ENCODE assay signal across 22 mouse cellular contexts in the genomic region with DNA sequence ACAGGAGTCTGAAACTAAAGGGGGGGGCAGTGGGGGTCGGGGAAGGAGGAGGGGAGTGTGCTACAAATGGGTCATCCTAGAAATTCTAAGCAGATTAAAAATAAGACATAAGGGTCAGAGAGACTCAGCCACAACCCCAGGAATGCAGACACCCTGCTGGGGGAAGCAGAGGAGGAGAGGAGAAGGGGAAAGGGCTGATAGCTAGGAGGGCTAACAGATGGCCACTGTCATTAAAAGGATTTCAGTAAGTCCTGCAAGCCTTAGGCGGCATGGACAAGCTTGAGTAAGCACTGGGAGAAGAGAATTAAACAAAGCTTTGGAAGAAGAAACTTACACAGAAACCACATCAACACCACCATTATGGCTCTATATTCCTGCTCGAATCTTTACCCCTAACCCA.
DNase-seq lines count a peak whose midpoint lies in the region; ATAC-seq and TF ChIP-seq lines count a peak whose summit lies in the region.
"Had no signal": no experiment of that assay in that cellular context is flagged by ENCODE, and none has a peak within 500 bp of the region (broad histone marks: within the 10 kb centered on the region; RNA-seq: fewer than 3 reads in every experiment).

No protein-coding gene starts in this region.

- WGBS in heart, adult 2 months, result 75% methylated on average over 3 of the region's 3 CpGs
- WGBS in midbrain, embryonic 10.5 days, result 28% methylated on average over 3 of the region's 3 CpGs
- 29% methylated on average over 3 of the region's 3 CpGs for WGBS in midbrain, embryonic 15.5 days
- 43% methylated on average over 3 of the region's 3 CpGs for WGBS in liver, embryonic 12.5 days (ENCODE audit: insufficient replicate concordance)

- peak; percentile 81 for DNase-seq in heart, adult 11 months
- no peak for DNase-seq in heart, adult 2 months
- no peak for DNase-seq in midbrain, embryonic 10.5 days (ENCODE audit: low spot score)
- peak; percentile 50 for DNase-seq in retina, adult 2 months (ENCODE audit: low read depth, low spot score)
- DNase-seq in retina, postnatal 7 days (ENCODE audit: low read depth, low spot score), result peak; percentile 58
- DNase-seq in left cerebral cortex, postnatal 36 days (ENCODE audit: low spot score in 2 of 2), result no peak
- DNase-seq: adrenal gland, adult 2 months; adrenal gland, postnatal 14 days; B cell, adult 2 months; cerebellum, adult 11 months; cerebellum, adult 9-11 months; cerebellum, postnatal 36 days; embryo, embryonic 11 days; forebrain, postnatal 0 days; gastrocnemius, postnatal 25 days had no signal

- no peaks in the 10 kb centered on the region for H3K36me3 ChIP-seq in heart, adult 2 months (ENCODE audit: control insufficient read depth, insufficient read depth, low read length)
- H3K36me3 ChIP-seq in midbrain, embryonic 10.5 days, result peaks cover 23% of the 10 kb centered on the region
- H3K36me3 ChIP-seq in midbrain, embryonic 15.5 days (replicated peaks), result no peaks in the 10 kb centered on the region
- H3K36me3 ChIP-seq in liver, embryonic 12.5 days, result no peaks in the 10 kb centered on the region
- H3K36me3 ChIP-seq: G1E; hindbrain, embryonic 12.5 days; hindbrain, embryonic 15.5 days had no signal

- TF ChIP-seq CTCF in heart, adult 2 months (IDR thresholded peaks at IDR 0.05), result no peak

- H3K9me3 ChIP-seq in midbrain, embryonic 10.5 days (replicated peaks), result no peaks in the 10 kb centered on the region
- H3K9me3 ChIP-seq in midbrain, embryonic 15.5 days, result no peaks in the 10 kb centered on the region
- H3K9me3 ChIP-seq in liver, embryonic 12.5 days (replicated peaks), result no peaks in the 10 kb centered on the region
- H3K9me3 ChIP-seq: G1E; hindbrain, embryonic 12.5 days; hindbrain, embryonic 15.5 days had no signal

- H3K9ac ChIP-seq in heart, adult 2 months (ENCODE audit: low read depth, low read length), result no peak overlapping the region
- H3K9ac ChIP-seq in midbrain, embryonic 15.5 days, result no peak overlapping the region
- no peak overlapping the region for H3K9ac ChIP-seq in liver, embryonic 12.5 days
- H3K9ac ChIP-seq: forebrain, postnatal 0 days; hindbrain, embryonic 12.5 days; hindbrain, embryonic 15.5 days had no signal

- no peak overlapping the region for H3K27ac ChIP-seq in heart, adult 2 months
- peak overlapping the region; percentile 1; the same call in 1 of the 2 replicates for H3K27ac ChIP-seq in midbrain, embryonic 10.5 days (replicated peaks)
- no peak overlapping the region for H3K27ac ChIP-seq in midbrain, embryonic 15.5 days
- no peak overlapping the region for H3K27ac ChIP-seq in liver, embryonic 12.5 days
- H3K27ac ChIP-seq: hindbrain, embryonic 12.5 days; hindbrain, embryonic 15.5 days had no signal

- intact Hi-C loops in heart, adult 2 months (cut with DNase I), result no loop called here
- intact Hi-C loops in left cerebral cortex, postnatal 36 days (cut with DNase I), result no loop called here

- H3K79me2 ChIP-seq in heart, adult 2 months (replicated peaks; ENCODE audit: control insufficient read depth, insufficient read depth, low read length), result no peaks in the 10 kb centered on the region; the same call in 1 of the 2 replicates

- TF ChIP-seq EP300 in heart, adult 2 months (IDR thresholded peaks at IDR 0.05; ENCODE audit: insufficient read depth, low read depth, low read length), result no peak

- H3K27me3 ChIP-seq in heart, adult 2 months (ENCODE audit: control insufficient read depth, insufficient read depth, low read length), result no peaks in the 10 kb centered on the region
- H3K27me3 ChIP-seq in midbrain, embryonic 10.5 days (ENCODE audit: low read depth, poor library complexity, severe bottlenecking), result no peaks in the 10 kb centered on the region
- no peaks in the 10 kb centered on the region for H3K27me3 ChIP-seq in midbrain, embryonic 15.5 days (replicated peaks)
- no peaks in the 10 kb centered on the region for H3K27me3 ChIP-seq in liver, embryonic 12.5 days (replicated peaks)
- H3K27me3 ChIP-seq: hindbrain, embryonic 12.5 days; hindbrain, embryonic 15.5 days had no signal

- no peak for ATAC-seq in midbrain, embryonic 15.5 days (replicated peaks)
- no peak for ATAC-seq in liver, embryonic 12.5 days
- ATAC-seq: forebrain, embryonic 14.5 days; forebrain, postnatal 0 days had no signal

- peaks cover 6% of the 10 kb centered on the region for H3K4me1 ChIP-seq in heart, adult 2 months (ENCODE audit: control insufficient read depth, insufficient read depth, low read length)
- H3K4me1 ChIP-seq in midbrain, embryonic 10.5 days, result peaks cover 30% of the 10 kb centered on the region
- peaks cover 7% of the 10 kb centered on the region; the same call in 1 of the 2 replicates for H3K4me1 ChIP-seq in midbrain, embryonic 15.5 days
- H3K4me1 ChIP-seq in liver, embryonic 12.5 days, result peaks cover 3% of the 10 kb centered on the region; the same call in 1 of the 2 replicates

- no peak for TF ChIP-seq POLR2A in heart, adult 2 months (IDR thresholded peaks at IDR 0.05; ENCODE audit: insufficient read depth, low read depth, low read length)

- no peak overlapping the region for H3K4me2 ChIP-seq in midbrain, embryonic 15.5 days
- no peak overlapping the region for H3K4me2 ChIP-seq in liver, embryonic 12.5 days
- H3K4me2 ChIP-seq: heart, embryonic 11.5 days; hindbrain, embryonic 12.5 days; hindbrain, embryonic 15.5 days had no signal

- H3K4me3 ChIP-seq in heart, adult 2 months, result no peak overlapping the region
- H3K4me3 ChIP-seq in midbrain, embryonic 10.5 days, result no peak overlapping the region
- H3K4me3 ChIP-seq in midbrain, embryonic 15.5 days, result no peak overlapping the region
- no peak overlapping the region for H3K4me3 ChIP-seq in liver, embryonic 12.5 days
- H3K4me3 ChIP-seq: hindbrain, embryonic 12.5 days; hindbrain, embryonic 15.5 days had no signal

Comparison
In these comparisons a context has a peak if more than half of its experiments do, and no peak if none do; other contexts are left out.
1. DNase-seq: peak in heart, adult 11 months (single experiment), retina, adult 2 months (single experiment) and retina, postnatal 7 days (single experiment); none in heart, adult 2 months (0 of 2), midbrain, embryonic 10.5 days (single experiment) and left cerebral cortex, postnatal 36 days (0 of 2).